Mouse (Mus musculus): ENCODE measurements around the gene Pabpc1l. TPM values are rescaled to one million over a fixed set of nuclear protein-coding genes. Genes with fewer than 3 reads are reported as not detected.

The Pabpc1l gene
- polyA plus RNA-seq, 1 experiment from 2014 or later = 1.5 TPM

- H3K36me3 ChIP-seq (ENCODE audit: control insufficient read depth, insufficient read depth, low read length) = no peaks in the 10 kb centered on the region
- no peak for DNase-seq (ENCODE audit: low spot score)
- no peaks in the 10 kb centered on the region for H3K9me3 ChIP-seq (ENCODE audit: control insufficient read depth, low read length)
These were observed 59.1 kb downstream of the Pabpc1l start for GRCm38 (mm10) chr2:164084342-164084700.

GRCm38 (mm10) chr2:164087416-164088017 lies 62.3 kb downstream of the Pabpc1l start:
- Histone ChIP-seq H3K36me3 (ENCODE audit: control insufficient read depth, insufficient read depth, low read length) (0 out of 2 replicates have a peak, but pooled peaks cover 2% of the 10 kb centered on the region), H3K9me3 (ENCODE audit: control insufficient read depth, low read length) (no peaks in the 10 kb centered on the region), H3K27me3 (ENCODE audit: control insufficient read depth, insufficient read depth, low read length) (no peaks in the 10 kb centered on the region), H3K4me1 (ENCODE audit: control insufficient read depth, insufficient read depth, low read length) (no peaks in the 10 kb centered on the region), H3K27ac (ENCODE audit: low read depth, low read length) (no peak overlapping the region), H3K4me3 (ENCODE audit: low read depth, low read length) (no peak overlapping the region), H3K9ac (ENCODE audit: low read length) (no peak overlapping the region), H3K4me2 (ENCODE audit: low read depth) (no peak overlapping the region)
- whole genome bisulfite sequencing = 90% methylated on average over 6 of the region's 6 CpGs
- DNase-seq (ENCODE audit: low spot score) (no peak), ATAC-seq (ENCODE audit: insufficient read depth, low FRiP score, low TSS enrichment) (no peak)

More at GRCm38 (mm10) chr2:164084342-164084700, 59.1 kb downstream of the Pabpc1l start:
- Histone ChIP-seq H3K27me3 (ENCODE audit: control insufficient read depth, insufficient read depth, low read length) (no peaks in the 10 kb centered on the region), H3K27ac (ENCODE audit: low read depth, low read length) (no peak overlapping the region), H3K4me3 (ENCODE audit: low read depth, low read length) (no peak overlapping the region), H3K4me1 (ENCODE audit: control insufficient read depth, insufficient read depth, low read length) (no peaks in the 10 kb centered on the region), H3K9ac (ENCODE audit: low read length) (no peak overlapping the region), H3K4me2 (ENCODE audit: low read depth) (no peak overlapping the region)
- ATAC-seq (ENCODE audit: insufficient read depth, low FRiP score, low TSS enrichment) = no peak
- WGBS = 90% methylated on average over 7 of the region's 7 CpGs

GRCm38 (mm10) chr2:164089508-164089907 lies 64.3 kb downstream of the Pabpc1l start:
- Histone ChIP-seq H3K36me3 (ENCODE audit: control insufficient read depth, insufficient read depth, low read length) (0 out of 2 replicates have a peak, but pooled peaks cover 2% of the 10 kb centered on the region), H3K27ac (ENCODE audit: low read depth, low read length) (no peak overlapping the region), H3K9me3 (ENCODE audit: control insufficient read depth, low read length) (no peaks in the 10 kb centered on the region), H3K4me1 (ENCODE audit: control insufficient read depth, insufficient read depth, low read length) (no peaks in the 10 kb centered on the region), H3K4me2 (ENCODE audit: low read depth) (no peak overlapping the region), H3K27me3 (ENCODE audit: control insufficient read depth, insufficient read depth, low read length) (no peaks in the 10 kb centered on the region), H3K4me3 (ENCODE audit: low read depth, low read length) (no peak overlapping the region), H3K9ac (ENCODE audit: low read length) (no peak overlapping the region)
- no peak for DNase-seq (ENCODE audit: low spot score)
- 91% methylated on average over 4 of the region's 4 CpGs for WGBS
- ATAC-seq (ENCODE audit: insufficient read depth, low FRiP score, low TSS enrichment) = no peak

- Histone ChIP-seq H3K27me3 (ENCODE audit: control insufficient read depth, insufficient read depth, low read length) (no peaks in the 10 kb centered on the region), H3K27ac (ENCODE audit: low read depth, low read length) (no peak overlapping the region), H3K4me1 (ENCODE audit: control insufficient read depth, insufficient read depth, low read length) (no peaks in the 10 kb centered on the region), H3K9ac (ENCODE audit: low read length) (no peak overlapping the region), H3K4me3 (ENCODE audit: low read depth, low read length) (no peak overlapping the region), H3K36me3 (ENCODE audit: control insufficient read depth, insufficient read depth, low read length) (peaks cover 8% of the 10 kb centered on the region; the same call in 1 of the 2 replicates), H3K4me2 (ENCODE audit: low read depth) (no peak overlapping the region), H3K9me3 (ENCODE audit: control insufficient read depth, low read length) (no peaks in the 10 kb centered on the region)
- 85% methylated on average over 7 of the region's 7 CpGs for whole genome bisulfite sequencing
- DNase-seq (ENCODE audit: low spot score) = no peak
- no peak for ATAC-seq (ENCODE audit: insufficient read depth, low FRiP score, low TSS enrichment)
These were observed 68.9 kb downstream of the Pabpc1l start for GRCm38 (mm10) chr2:164094152-164094551.

- Histone ChIP-seq H3K9ac (ENCODE audit: low read length) (no peak overlapping the region), H3K27me3 (ENCODE audit: control insufficient read depth, insufficient read depth, low read length) (no peaks in the 10 kb centered on the region), H3K9me3 (ENCODE audit: control insufficient read depth, low read length) (no peaks in the 10 kb centered on the region), H3K4me1 (ENCODE audit: control insufficient read depth, insufficient read depth, low read length) (no peaks in the 10 kb centered on the region), H3K36me3 (ENCODE audit: control insufficient read depth, insufficient read depth, low read length) (peaks cover 8% of the 10 kb centered on the region), H3K27ac (ENCODE audit: low read depth, low read length) (no peak overlapping the region), H3K4me2 (ENCODE audit: low read depth) (no peak overlapping the region), H3K4me3 (ENCODE audit: low read depth, low read length) (no peak overlapping the region)
- ATAC-seq (ENCODE audit: insufficient read depth, low FRiP score, low TSS enrichment) (no peak), DNase-seq (ENCODE audit: low spot score) (no peak)
- 91% methylated on average over 11 of the region's 11 CpGs for WGBS
These were observed 73.5 kb downstream of the Pabpc1l start for GRCm38 (mm10) chr2:164098603-164099250.

Other genes starting within 250 kb of the Pabpc1l start
- 0.27 and 0.44 TPM in 2 replicates for gene Ccn5, start 204.6 kb upstream of the Pabpc1l start, polyA plus RNA-seq (2014; fragmentation: Nextera tagmentation; extraction: Ambion mirVana)
- gene Kcnk15, start 171.8 kb upstream of the Pabpc1l start, polyA plus RNA-seq (2014; fragmentation: Nextera tagmentation; extraction: Ambion mirVana) = not detected in 2 replicates
- 0.73 and 0.78 TPM in 2 replicates for gene Rims4, start 106.8 kb upstream of the Pabpc1l start, polyA plus RNA-seq (2014; fragmentation: Nextera tagmentation; extraction: Ambion mirVana)
- 335 and 356 TPM in 2 replicates for gene Ywhab, start 30.5 kb upstream of the Pabpc1l start, polyA plus RNA-seq (2014; fragmentation: Nextera tagmentation; extraction: Ambion mirVana)
- gene Stk4, start 44.9 kb downstream of the Pabpc1l start, polyA plus RNA-seq (2014; fragmentation: Nextera tagmentation; extraction: Ambion mirVana) = 34.5 and 34.8 TPM in 2 replicates
- gene Tomm34, start 45.7 kb downstream of the Pabpc1l start, polyA plus RNA-seq (2014; fragmentation: Nextera tagmentation; extraction: Ambion mirVana) = 50.5 and 51.2 TPM in 2 replicates
- 0.21 TPM in 1 of 2 replicates, not detected in the other for gene Kcns1, start 145.7 kb downstream of the Pabpc1l start, polyA plus RNA-seq (2014; fragmentation: Nextera tagmentation; extraction: Ambion mirVana)
- gene Wfdc5, start 157.3 kb downstream of the Pabpc1l start, polyA plus RNA-seq (2014; fragmentation: Nextera tagmentation; extraction: Ambion mirVana) = not detected in 2 replicates
- gene Wfdc12, start 165.2 kb downstream of the Pabpc1l start, polyA plus RNA-seq (2014; fragmentation: Nextera tagmentation; extraction: Ambion mirVana) = not detected in 2 replicates
- gene Wfdc15a, start 174.7 kb downstream of the Pabpc1l start, polyA plus RNA-seq (2014; fragmentation: Nextera tagmentation; extraction: Ambion mirVana) = not detected in 2 replicates
- gene Wfdc15b, start 196.2 kb downstream of the Pabpc1l start, polyA plus RNA-seq (2014; fragmentation: Nextera tagmentation; extraction: Ambion mirVana) = not detected in 2 replicates
- gene Svs2, start 213.0 kb downstream of the Pabpc1l start, polyA plus RNA-seq (2014; fragmentation: Nextera tagmentation; extraction: Ambion mirVana) = not detected in 2 replicates
- gene Svs3b, start 231.2 kb downstream of the Pabpc1l start, polyA plus RNA-seq (2014; fragmentation: Nextera tagmentation; extraction: Ambion mirVana) = not detected in 2 replicates